Mouse (Mus musculus) T-cell, adult 2 months (primary cell): ENCODE measurements around the gene March9.
"Not testable (repeated sequence)": the region's sequence is repeated elsewhere in the genome, so short reads cannot be mapped to it uniquely, and the experiment has no call there.

ENCODE experiments used
- DNase-seq: peaks from one replicate; pipeline ENCODE4 v3.0.0; 2022; ENCODE audit warnings: low spot score

Gene March9

DNA sequence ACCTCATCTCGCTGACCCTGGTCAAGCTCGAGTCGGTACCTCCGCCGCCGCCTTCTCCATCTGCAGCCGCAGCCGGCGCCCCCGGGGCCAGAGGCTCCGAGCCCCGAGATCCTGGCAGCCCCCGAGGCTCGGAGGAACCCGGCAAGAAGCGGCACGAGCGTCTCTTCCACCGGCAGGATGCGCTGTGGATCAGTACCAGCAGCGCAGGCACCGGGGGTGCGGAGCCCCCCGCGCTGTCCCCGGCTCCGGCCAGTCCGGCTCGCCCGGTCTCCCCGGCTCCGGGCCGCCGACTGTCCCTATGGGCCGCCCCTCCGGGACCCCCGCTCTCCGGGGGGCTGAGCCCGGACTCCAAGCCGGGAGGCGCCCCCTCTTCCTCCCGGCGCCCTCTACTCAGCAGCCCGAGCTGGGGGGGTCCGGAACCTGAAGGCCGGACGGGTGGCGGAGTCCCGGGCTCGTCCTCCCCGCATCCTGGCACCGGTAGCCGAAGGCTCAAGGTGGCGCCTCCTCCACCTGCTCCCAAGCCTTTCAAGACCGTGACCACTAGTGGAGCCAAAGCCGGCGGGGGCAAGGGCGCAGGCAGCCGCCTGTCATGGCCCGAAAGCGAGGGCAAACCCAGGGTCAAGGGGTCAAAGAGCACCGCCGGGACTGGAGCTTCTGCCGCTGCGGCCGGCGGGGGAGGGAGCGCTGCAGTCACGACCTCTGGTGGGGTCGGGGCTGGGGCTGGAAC lies 19.8 kb upstream of the March9 start:
- DNase-seq, result no peak

DNA sequence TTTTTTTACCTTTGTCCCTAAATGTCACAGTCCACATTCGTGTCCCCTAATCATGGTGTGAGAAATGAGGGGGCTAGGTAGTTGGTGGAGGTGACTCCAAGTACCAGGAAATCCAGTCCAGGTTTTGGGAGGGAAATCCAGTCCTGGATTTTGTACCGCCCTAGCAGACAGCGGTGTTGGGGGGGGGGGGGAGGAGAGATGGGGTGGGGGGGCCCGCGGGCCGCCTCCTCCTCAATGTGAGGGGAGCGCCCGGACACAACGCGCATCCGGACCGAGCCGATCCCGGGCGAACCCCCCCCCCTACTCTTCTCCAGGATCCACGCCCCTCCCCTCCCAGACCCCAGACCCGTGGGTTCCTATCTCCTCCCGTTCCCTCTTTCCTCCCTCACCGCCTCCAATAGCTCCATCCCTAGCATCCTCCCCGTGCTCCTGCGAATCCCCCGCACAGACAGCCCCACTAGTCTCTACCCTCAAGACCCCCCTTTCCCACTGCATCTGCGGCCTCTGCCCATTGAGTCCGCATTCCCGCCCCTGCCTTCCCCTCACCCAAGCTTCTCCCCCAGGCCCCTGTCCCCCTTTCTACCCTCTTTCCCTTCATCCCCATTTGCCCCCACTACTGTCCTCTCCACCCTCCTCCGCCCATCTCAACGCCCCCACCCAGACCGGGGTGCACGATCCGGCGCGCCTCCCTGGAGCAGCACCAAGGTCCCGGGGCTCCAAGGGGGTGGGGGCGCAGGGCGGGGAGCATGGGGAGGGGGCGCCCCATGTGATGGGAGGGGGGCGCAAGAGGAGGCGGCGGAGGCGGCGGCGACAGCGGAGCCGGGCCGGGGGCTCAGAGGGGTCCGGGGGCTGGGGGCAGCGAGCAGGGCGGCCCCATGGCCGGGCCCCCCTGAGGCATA lies 18.9 kb upstream of the March9 start:
- DNase-seq, result no peak

DNA sequence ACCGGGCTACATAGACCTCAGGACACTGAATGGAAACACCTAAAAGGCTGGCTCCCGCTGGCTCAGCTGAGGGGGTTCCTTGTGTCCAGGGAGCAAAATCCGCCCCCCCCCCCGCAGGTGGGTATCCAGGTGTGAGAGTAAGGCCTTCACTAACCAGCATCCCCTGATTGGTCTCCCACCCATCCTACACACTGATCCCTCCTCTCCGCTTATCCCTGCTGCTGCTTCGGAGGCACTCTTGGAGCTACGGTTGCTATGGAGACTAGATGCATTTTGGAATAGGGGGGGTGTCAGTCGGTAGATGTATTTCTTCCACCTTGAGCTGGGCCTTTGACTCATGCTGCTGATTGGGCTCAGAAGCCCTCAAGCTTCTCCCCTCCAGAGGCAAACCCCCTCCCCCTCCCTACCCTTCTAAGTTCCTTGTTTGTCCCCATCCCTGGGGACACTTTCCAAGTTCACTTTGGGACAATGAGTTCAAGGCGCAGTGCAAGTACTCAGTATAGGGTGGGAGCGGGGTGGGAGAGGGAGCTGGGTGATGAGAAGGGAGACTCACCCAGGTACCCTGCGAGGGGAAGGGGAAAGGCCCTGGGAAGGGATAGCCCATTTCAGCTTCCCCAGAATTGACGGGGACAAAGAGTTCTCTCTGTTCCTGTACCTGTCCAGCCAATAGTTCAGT lies 18.2 kb upstream of the March9 start:
- no peak for DNase-seq

DNA sequence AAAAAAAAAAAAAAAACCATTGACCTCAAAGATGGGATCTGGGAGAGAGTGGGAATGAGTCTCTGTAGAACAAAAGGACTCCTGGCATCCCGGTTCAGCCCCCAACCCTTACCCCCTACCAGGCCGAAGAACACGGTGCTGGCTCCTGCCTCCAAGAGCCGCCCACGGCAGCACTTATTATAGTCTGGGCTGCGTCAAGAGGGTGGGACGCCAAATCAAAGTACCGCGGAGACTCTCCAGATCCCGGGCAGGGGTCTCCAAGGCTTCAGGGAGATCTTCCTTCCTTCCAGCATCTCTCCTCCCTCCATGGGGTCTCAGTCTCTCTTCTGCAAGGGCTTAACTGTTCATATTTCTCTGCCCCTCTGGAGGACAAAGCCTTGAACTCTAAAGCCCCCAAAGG lies 17.5 kb upstream of the March9 start:
- no peak for DNase-seq

DNA sequence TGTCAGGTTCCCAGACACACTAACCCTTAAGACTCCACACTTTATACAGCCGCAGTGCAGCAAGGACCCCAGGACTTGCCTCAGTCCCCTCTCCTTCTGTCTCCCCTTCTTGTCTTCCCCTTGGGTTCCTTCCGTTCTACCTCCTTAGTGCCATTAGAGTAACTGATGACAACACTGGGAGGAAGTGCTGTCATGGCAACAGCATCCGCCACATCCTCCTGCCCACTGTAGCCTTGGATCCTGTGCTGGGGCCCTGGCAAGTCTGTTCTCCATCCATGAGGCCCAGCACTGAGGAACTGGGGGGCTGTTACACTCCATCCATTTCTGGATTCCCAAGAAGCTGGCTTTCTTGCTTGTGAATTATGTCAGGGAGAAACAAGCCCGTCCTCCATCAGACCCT lies 16.1 kb upstream of the March9 start:
- DNase-seq, result peak; percentile 85

DNA sequence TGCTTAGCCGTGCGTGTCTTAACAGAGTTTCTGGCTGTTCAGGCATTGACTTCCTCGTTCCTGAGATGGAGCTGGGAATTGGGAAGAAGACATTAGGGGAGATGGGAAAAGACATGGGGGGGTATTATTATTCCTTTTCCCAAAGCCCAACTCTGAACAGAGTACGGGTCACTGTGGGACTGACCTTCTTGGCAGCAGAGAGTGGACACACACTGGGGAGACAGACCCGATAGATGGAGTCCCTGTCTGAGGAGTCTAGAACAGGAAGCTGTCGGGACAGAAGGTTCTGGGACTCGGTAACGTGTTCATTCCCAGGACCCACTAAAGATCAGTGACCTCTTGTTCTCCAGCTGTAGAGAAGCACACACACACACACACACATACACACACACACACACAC lies 15.7 kb upstream of the March9 start:
- no peak for DNase-seq

DNA sequence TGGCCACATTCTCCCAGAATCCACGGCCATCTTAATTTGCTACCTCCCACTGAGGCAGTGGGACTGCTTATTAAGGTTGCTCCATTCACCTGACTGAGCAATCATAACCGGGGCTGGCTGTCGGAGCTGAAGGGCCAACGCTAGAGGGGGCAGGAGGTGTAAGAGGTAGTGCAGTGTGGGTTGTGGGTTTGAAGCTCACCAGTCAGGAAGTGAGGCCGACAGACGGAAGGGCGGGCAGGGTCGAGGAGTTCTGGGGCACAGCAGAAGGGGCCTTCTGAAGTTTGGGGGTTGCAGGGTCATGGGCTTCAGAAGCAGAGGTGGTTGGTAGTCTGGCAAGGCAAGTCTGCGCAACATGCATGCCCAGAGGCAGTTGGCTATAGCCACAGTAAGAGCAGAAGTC lies 15.1 kb upstream of the March9 start, which contains the start of gene Agap2:
Gene Agap2, plus strand, starts transcription at position 205 of the 400 bp plus-strand sequence.
- DNase-seq, result peak; percentile 86

DNA sequence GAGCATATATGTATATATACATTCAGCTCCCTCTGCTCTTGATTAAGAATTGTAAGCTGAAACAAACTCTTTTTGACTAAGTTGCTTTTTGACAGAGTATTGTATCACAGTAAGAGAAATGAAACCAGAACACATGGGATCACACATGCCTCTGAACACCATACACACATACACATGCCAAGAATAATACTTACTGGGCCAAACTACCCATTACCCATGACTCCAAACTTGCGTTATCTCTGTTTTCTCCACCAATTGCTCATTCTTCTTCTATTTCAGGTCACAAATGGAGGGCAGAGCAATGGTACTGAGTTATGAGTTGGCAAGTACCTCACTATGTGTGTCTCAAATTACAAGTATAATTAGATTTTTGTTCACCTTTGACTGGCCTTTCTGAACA lies 14.0 kb upstream of the March9 start:
- DNase-seq, result no peak

DNA sequence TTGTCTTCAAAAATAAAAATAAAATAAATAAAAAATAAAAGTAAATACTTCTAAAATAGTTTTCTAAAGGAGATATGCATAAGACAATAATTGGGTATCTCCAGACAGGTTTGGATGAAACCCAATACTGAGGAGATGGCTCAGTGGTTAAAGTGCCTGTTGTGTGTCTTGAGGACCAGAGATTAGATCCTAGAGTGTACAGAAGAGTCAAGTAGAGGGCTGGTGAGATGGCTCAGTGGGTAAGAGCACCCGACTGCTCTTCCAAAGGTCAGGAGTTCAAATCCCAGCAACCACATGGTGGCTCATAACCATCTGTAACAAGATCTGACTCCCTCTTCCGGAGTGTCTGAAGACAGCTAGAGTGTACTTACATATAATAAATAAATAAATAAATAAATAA lies 13.0 kb upstream of the March9 start:
- not testable (repeated sequence) for DNase-seq

DNA sequence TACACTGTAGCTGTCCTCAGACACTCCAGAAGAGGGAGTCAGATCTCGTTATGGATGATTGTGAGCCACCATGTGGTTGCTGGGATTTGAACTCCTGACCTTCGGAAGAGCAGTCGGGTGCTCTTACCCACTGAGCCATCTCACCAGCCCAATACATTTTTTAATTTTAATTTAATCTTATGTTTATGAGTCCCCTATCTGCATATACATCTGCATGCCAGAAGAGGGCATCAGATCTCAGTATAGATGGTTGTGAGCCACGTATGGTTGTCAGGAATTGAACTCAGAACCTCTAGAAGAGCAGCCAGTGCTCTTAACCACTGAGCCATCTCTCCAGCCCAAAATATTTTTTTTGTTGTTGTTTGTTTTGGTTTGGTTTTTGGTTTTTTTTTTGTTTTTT lies 12.3 kb upstream of the March9 start:
- DNase-seq, result not testable (repeated sequence)

DNA sequence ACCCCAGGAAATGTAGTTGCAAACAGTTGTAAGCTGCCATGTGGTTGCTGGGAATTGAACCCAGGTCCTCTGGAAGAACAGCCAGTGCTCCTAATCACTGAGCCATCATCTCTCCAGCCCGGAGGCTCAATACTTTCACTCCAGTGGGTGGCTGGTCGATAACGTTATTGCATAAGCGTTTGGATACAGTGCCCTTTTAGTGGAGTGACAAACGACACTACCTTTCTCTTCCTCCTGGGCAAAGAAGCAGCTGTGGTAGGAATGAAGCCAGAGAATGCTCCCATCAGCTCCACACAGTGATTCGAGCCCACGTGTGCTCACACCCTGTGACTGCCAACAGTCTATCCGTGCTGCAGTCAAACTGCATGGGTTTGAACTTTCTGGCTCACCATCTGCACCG lies 11.2 kb upstream of the March9 start:
- DNase-seq, result no peak

DNA sequence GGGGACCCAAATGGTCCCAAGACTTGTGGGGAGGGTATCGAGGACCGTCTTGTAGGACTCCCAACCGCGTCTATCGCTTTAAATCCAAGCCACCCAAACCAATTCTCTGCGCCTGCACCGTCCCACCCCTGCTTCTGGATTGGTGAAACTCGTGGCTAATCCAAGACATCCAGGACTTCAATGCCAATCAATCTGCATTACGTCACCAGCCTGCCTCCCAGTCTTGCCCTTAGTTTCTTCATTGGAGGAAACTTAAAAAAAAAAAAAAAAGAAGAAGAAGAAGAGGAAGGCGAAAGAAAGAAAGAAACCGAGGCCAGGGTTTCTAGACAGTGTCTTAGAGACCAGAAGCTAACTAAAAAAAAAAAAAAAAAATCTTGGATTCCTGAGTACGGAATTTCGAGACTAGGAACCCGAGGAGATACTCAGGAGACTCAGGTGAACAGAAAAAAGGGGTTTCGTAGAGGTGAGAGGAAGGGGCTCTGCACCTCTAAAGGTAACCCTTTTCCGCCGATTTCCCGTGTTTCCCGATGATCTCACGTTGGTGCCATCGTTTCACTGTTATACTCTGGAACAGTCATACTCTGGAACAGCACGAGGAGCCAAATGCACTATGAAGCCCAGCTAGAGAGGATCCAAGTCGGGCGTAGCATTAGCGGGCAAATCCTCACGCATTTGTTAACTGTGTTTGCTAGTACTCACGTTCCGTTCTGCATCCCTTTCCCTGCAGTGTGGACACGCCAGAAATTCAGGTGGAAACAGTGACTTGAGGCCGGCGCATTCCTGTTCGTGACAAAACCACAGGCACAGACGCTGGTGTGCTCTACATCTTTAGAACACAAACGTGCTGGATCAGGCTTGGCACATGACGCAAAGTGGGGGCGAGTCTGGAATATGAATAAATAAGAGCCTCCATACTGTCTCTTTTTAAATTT lies 10.5 kb upstream of the March9 start, which contains the start of gene Tspan31:
Gene Tspan31, minus strand, starts transcription at position 75 of the 932 bp plus-strand sequence.
- peak; percentile 62 for DNase-seq

DNA sequence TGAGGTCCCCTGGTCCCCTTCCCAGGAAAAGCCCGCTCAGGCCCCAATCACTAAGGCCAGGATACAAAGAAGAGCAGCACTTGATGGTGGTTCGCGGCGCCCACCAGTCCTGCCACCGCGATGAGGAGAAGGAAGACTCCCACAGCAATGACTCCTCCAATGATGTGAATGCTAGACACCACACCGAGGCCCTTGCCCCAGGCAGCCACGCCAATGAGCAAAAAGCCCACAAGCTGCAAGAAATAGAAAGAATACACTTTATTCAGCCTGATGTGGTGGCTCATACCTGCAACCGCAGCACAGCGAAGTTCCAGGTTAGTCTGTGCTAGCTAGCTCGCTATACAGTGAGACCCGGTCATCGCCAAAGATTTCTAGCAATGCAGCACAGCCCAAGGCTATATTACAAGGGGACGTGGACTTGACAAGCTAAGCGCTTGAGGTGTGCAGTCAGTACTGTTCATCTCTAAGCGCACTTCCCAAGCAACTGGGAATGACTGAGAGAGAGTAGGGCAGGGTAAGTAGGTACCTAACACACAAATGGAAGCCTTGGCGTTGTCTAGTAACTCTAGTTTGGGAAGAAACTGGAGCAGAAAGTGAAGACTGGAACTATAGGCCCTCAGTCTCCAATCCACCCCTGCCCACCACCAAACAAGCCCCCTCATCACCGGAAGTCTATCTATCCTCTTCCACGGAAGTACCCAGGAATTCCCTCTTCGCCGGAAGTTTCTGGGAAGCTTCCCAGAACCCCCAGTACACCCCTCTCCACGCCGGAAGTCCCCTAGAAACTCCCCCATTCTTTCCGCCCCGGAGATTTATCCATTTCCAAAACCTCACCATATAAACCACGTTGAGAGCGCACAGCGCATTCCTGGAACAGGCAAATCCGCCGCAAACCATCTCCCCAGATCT lies 9.6 kb upstream of the March9 start:
- no peak for DNase-seq

DNA sequence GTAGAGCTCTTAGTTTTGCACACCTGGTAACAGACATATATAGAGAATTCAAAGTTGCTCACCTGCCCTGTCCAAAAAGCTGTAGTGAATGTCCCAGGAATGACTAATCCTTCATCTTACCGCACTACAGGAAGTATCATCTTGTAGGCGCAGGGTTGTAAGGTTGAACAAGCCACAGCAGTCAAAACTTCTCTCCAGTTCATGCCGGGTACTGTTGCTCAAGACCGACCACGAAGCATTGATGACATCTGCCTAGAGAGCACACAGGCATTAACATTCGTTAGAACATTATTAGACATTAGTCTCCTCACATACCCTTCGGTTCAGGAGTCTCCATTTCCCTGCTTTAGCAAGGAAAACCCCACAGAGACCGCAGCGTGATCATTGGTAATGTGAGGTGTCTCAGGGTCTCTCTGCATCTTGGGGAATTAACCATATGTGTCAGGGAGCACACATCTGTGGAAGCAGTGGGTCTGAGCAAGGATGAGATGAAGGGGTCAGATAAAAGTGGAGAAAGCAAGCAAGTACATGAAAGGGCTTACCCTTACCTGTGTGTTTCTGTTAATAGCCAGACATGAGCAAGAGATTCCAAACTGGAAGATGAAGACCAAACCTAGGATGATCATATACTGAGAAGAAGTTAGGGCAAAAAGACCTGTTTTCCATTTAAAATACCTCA lies 8.5 kb upstream of the March9 start:
- DNase-seq, result no peak

DNA sequence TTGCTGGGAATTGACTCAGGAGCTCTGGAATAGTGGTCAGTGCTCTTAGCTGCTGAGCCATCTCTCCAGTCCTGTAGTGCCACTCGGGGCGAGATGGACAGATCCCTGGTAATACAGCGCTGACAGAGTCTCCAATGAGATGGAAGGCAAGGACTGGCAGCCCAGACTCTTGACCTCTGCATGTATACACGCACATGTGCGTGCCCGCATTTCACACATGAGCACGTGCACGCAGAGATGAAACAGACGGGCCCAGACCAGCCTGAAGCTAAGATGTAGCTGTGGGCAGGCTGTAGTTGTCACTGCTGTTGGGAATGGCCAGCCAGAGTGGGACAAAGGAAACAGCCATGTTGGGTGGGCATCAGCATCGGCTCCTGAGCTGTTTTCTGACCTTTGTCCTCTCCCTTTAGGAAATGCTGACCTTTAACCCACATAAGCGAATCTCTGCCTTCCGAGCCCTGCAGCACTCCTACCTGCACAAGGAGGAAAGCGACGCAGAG lies 6.6 kb upstream of the March9 start:
- no peak for DNase-seq

DNA sequence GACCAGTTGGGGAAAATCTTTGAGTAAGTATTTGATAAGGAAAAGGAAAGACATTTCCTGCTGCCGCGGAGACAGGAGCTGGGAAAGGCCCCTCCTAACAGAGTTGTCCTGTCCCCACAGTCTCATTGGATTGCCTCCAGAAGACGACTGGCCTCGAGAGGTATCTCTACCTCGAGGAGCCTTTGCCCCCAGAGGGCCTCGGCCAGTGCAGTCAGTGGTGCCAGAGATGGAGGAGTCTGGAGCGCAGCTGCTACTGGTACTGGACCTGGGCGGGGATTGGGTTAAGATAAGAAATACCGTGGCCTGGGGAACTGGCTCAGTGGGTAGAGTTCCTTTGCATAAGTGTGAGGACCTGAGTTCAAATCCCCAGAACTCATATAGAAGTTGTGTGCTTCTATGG lies 6.0 kb upstream of the March9 start:
- DNase-seq, result no peak

DNA sequence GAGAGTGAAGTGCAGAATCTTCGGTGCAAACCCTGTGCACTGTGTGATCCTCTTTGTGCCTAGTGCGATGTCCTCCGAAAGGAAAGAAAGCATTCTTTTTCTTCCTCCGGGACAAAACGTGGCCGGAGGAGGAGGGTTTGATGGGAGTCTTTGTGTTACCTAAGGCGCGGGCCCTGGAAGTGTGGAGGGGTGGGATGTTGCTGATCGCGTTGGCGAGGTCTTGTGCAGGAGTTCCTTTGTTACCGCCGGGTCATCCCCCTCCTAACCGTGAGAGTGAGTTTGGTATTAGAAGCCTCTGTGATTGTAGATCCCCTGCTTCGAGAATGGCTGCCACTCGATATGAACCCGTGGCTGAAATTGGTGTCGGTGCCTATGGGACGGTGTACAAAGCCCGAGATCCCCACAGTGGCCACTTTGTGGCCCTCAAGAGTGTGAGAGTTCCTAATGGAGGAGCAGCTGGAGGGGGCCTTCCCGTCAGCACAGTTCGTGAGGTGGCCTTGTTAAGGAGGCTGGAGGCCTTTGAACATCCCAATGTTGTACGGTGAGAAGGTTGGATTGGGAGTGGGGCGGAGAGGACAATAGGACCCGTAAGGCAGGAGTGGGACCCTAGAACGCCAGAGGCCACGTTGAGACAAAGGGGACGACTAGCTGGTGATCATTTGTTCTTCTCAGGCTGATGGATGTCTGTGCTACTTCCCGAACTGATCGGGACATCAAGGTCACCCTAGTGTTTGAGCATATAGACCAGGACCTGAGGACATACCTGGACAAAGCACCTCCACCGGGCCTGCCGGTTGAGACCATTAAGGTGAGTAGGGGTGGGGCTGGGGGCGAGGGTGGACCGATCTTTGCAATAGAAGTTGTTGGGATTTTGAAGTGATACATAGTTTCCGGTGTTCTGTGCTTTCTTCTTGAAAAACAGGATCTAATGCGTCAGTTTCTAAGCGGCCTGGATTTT lies 4.2 kb upstream of the March9 start:
- no peak for DNase-seq

DNA sequence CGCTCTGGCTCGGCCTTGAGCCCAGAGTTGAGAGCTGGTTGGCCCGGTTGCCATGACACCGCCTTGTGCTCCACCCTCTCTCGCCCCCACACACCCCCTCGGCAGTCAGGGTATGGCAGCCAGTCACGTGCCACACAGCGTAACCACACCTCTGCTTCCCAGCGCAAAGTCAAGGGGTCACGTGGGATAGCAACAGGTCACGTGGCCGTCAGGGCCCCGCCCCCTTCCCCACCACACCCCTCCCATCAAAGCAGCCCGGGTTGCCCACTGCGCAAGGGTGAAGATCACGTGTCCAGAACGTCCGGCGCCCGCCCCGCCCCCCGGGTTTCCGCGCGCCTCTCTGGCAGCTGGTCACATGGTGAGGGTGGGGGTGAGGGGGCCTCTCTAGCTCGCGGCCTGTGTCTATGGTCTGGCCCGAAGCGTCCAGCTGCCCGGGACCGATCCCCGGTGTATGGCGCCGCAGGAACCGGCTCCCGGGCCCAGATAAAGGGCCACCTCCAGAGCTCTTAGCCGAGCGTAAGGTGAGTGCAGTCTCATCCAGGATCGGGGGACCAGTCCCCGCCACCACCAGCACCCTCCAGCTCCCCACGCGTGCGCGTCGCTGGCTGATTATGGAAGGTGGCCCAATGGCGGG lies 3.4 kb upstream of the March9 start, which contains the start of gene Cdk4:
Gene Cdk4, plus strand, starts transcription at position 296 of the 634 bp plus-strand sequence.
- peak; percentile 97 for DNase-seq
